Mouse (Mus musculus): Measurements from ENCODE around the gene 2410002F23Rik. TPM values are rescaled to one million over a fixed set of nuclear protein-coding genes. Genes with fewer than 3 reads are reported as not detected.
"Not testable (repeated sequence)": the region's sequence is repeated elsewhere in the genome, so short reads cannot be mapped to it uniquely, and the experiment has no call there.

2410002F23Rik gene
- total and polyA plus RNA-seq, 2 experiments from 2014 or later, result 239 to 340 TPM

DNA sequence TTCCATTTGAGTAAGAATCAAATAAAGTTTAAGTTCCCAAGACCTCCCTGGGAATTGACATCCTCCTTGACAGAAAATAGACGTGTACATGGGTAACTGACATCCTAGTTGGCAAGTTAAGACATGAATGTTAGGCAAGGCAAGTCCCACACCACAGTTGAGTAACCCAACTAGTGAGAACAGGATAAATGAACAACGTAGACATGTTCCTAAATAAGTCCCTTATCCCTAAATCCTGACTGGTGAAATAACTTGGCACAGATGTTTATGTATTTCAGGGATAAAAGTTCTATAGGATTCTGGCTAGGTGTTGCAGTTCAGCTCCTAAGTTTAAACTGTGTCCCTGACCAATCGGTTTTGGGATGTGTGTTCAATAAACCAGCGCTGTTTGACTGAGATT lies 44.5 kb downstream of the 2410002F23Rik start:
- Histone ChIP-seq H3K4me2 (ENCODE audit: low read depth, low read length) (no peak overlapping the region), H3K36me3 (ENCODE audit: insufficient read depth, low read length) (no peaks in the 10 kb centered on the region), H3K4me1 (ENCODE audit: insufficient read depth, low read length) (no peaks in the 10 kb centered on the region), H3K27me3 (ENCODE audit: insufficient read depth, low read length) (no peaks in the 10 kb centered on the region), H3K4me3 (ENCODE audit: low read length) (no peak overlapping the region), H3K9ac (replicated peaks; ENCODE audit: low read length) (no peak overlapping the region), H3K9me3 (ENCODE audit: low read length) (0 out of 2 replicates have a peak, but pooled peaks cover 3% of the 10 kb centered on the region), H3K27ac (no peak overlapping the region)
- TF ChIP-seq CTCF (IDR thresholded peaks at IDR 0.05; ENCODE audit: low read depth), result no peak
- DNase-seq (ENCODE audit: low spot score) (no peak), ATAC-seq (no peak)
- WGBS, result 82% methylated on average over 4 of the region's 4 CpGs

DNA sequence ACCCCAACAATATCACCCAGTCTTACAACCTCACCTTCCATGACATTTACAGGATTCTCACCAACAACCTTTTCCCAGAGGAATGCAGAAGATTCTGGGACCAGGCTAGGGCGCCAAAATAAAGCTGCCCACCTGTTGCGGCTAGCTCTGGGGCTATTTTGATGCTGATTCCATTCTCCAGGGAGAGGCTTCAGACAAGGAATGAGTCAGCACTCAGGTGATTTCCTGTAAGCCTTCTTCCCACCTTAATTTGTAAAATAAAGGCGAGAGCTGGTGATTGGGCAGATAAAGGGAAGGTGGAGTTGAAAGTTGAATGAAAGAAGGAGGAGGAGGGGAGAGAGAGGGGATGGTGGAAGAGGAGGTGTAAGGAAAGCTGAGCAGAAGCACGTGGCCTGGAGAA lies 44.9 kb downstream of the 2410002F23Rik start:
- Histone ChIP-seq H3K9me3 (ENCODE audit: low read length) (0 out of 2 replicates have a peak, but pooled peaks cover 3% of the 10 kb centered on the region), H3K4me2 (ENCODE audit: low read depth, low read length) (no peak overlapping the region), H3K4me3 (ENCODE audit: low read length) (no peak overlapping the region), H3K27me3 (ENCODE audit: insufficient read depth, low read length) (no peaks in the 10 kb centered on the region), H3K36me3 (ENCODE audit: insufficient read depth, low read length) (no peaks in the 10 kb centered on the region), H3K4me1 (ENCODE audit: insufficient read depth, low read length) (no peaks in the 10 kb centered on the region), H3K27ac (no peak overlapping the region), H3K9ac (replicated peaks; ENCODE audit: low read length) (no peak overlapping the region)
- ATAC-seq, result no peak
- TF ChIP-seq CTCF (IDR thresholded peaks at IDR 0.05; ENCODE audit: low read depth), result no peak
- DNase-seq (ENCODE audit: low spot score), result no peak
- 53% methylated on average over 4 of the region's 4 CpGs for WGBS

DNA sequence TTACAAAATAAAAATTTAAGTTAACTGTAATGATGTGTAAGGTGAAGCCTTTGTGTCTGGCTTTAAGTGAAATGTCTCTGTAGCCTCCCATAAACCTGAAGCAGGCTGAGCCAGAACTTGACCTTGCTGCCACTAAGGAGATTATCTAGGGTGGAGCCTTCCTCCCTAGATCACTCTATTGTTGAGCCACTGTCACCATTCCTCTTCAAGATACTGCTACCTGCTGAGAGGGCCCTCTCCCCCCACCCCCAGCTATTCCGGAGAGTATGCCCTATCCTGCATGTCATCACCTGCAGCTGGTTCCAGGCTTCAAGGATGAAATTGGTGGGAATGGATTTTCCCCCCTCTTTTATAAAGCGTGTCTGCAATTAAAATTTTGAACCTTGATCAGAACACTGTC lies 51.0 kb downstream of the 2410002F23Rik start:
- ATAC-seq, result not testable (repeated sequence)

More for the DNA sequence above, 51.0 kb downstream of the 2410002F23Rik start:
- not testable (repeated sequence) for H3K27ac ChIP-seq; H3K9ac ChIP-seq (replicated peaks; ENCODE audit: low read length); H3K4me2 ChIP-seq (ENCODE audit: low read depth, low read length); H3K4me3 ChIP-seq (ENCODE audit: low read length); H3K27me3 ChIP-seq (ENCODE audit: insufficient read depth, low read length); H3K9me3 ChIP-seq (ENCODE audit: low read length); H3K4me1 ChIP-seq (ENCODE audit: insufficient read depth, low read length); H3K36me3 ChIP-seq (ENCODE audit: insufficient read depth, low read length); DNase-seq (ENCODE audit: low spot score)
- 79% methylated on average over 2 of the region's 2 CpGs for WGBS

Other genes starting within 250 kb of the 2410002F23Rik start
- gene Klk1b26, start 234.6 kb upstream of the 2410002F23Rik start, total RNA-seq (2014; rRNA removed), result 0.54 TPM in 1 of 2 replicates, not detected in the other
- not detected in 2 replicates for gene Klk1b26, start 234.6 kb upstream of the 2410002F23Rik start, polyA plus RNA-seq (2015; fragmentation: Nextera tagmentation; extraction: Ambion mirVana)
- not detected in 2 replicates for gene Klk1b27, start 194.4 kb upstream of the 2410002F23Rik start, total RNA-seq (2014; rRNA removed)
- gene Klk1b27, start 194.4 kb upstream of the 2410002F23Rik start, polyA plus RNA-seq (2015; fragmentation: Nextera tagmentation; extraction: Ambion mirVana), result 0.28 TPM in 1 of 2 replicates, not detected in the other
- not detected in 2 replicates for gene Klk1b21, start 144.4 kb upstream of the 2410002F23Rik start, total RNA-seq (2014; rRNA removed)
- gene Klk1b21, start 144.4 kb upstream of the 2410002F23Rik start, polyA plus RNA-seq (2015; fragmentation: Nextera tagmentation; extraction: Ambion mirVana), result not detected in 2 replicates
- not detected in 2 replicates for gene Klk1b22, start 134.0 kb upstream of the 2410002F23Rik start, total RNA-seq (2014; rRNA removed)
- not detected in 2 replicates for gene Klk1b22, start 134.0 kb upstream of the 2410002F23Rik start, polyA plus RNA-seq (2015; fragmentation: Nextera tagmentation; extraction: Ambion mirVana)
- gene Klk1b16, start 110.0 kb upstream of the 2410002F23Rik start, total RNA-seq (2014; rRNA removed), result not detected in 2 replicates
- gene Klk1b16, start 110.0 kb upstream of the 2410002F23Rik start, polyA plus RNA-seq (2015; fragmentation: Nextera tagmentation; extraction: Ambion mirVana), result not detected in 2 replicates
- gene Klk1b24, start 58.5 kb upstream of the 2410002F23Rik start, total RNA-seq (2014; rRNA removed), result not detected in 2 replicates
- gene Klk1b24, start 58.5 kb upstream of the 2410002F23Rik start, polyA plus RNA-seq (2015; fragmentation: Nextera tagmentation; extraction: Ambion mirVana), result not detected in 2 replicates
- gene Klk1b3, start 48.5 kb upstream of the 2410002F23Rik start, total RNA-seq (2014; rRNA removed), result not detected in 2 replicates
- not detected in 2 replicates for gene Klk1b3, start 48.5 kb upstream of the 2410002F23Rik start, polyA plus RNA-seq (2015; fragmentation: Nextera tagmentation; extraction: Ambion mirVana)
- gene Klk1b4, start 39.3 kb upstream of the 2410002F23Rik start, total RNA-seq (2014; rRNA removed), result not detected in 2 replicates
- gene Klk1b4, start 39.3 kb upstream of the 2410002F23Rik start, polyA plus RNA-seq (2015; fragmentation: Nextera tagmentation; extraction: Ambion mirVana), result not detected in 2 replicates
- not detected in 2 replicates for gene Klk1b5, start 30.8 kb upstream of the 2410002F23Rik start, total RNA-seq (2014; rRNA removed)
- gene Klk1b5, start 30.8 kb upstream of the 2410002F23Rik start, polyA plus RNA-seq (2015; fragmentation: Nextera tagmentation; extraction: Ambion mirVana), result not detected in 2 replicates
- not detected in 2 replicates for gene Klk1, start 21.4 kb upstream of the 2410002F23Rik start, total RNA-seq (2014; rRNA removed)
- gene Klk1, start 21.4 kb upstream of the 2410002F23Rik start, polyA plus RNA-seq (2015; fragmentation: Nextera tagmentation; extraction: Ambion mirVana), result not detected in 2 replicates
- gene Gm36864, start 10.5 kb upstream of the 2410002F23Rik start, total RNA-seq (2014; rRNA removed), result not detected in 2 replicates
- gene Gm36864, start 10.5 kb upstream of the 2410002F23Rik start, polyA plus RNA-seq (2015; fragmentation: Nextera tagmentation; extraction: Ambion mirVana), result not detected in 2 replicates
- gene 1700028J19Rik, start within 50 bp of the 2410002F23Rik start, total RNA-seq (2014; rRNA removed), result 1.2 TPM in 1 of 2 replicates, not detected in the other
- 1.6 TPM in 2 replicates for gene 1700028J19Rik, start within 50 bp of the 2410002F23Rik start, polyA plus RNA-seq (2015; fragmentation: Nextera tagmentation; extraction: Ambion mirVana)
- not detected in 2 replicates for gene Acp4, start 10.7 kb downstream of the 2410002F23Rik start, total RNA-seq (2014; rRNA removed)
- 0.13 TPM in 1 of 2 replicates, not detected in the other for gene Acp4, start 10.7 kb downstream of the 2410002F23Rik start, polyA plus RNA-seq (2015; fragmentation: Nextera tagmentation; extraction: Ambion mirVana)
- not detected in 2 replicates for gene Gm15517, start 14.7 kb downstream of the 2410002F23Rik start, total RNA-seq (2014; rRNA removed)
- gene Gm15517, start 14.7 kb downstream of the 2410002F23Rik start, polyA plus RNA-seq (2015; fragmentation: Nextera tagmentation; extraction: Ambion mirVana), result not detected in 2 replicates
- gene Clec11a, start 60.2 kb downstream of the 2410002F23Rik start, total RNA-seq (2014; rRNA removed), result 3.3 and 5.9 TPM in 2 replicates
- gene Clec11a, start 60.2 kb downstream of the 2410002F23Rik start, polyA plus RNA-seq (2015; fragmentation: Nextera tagmentation; extraction: Ambion mirVana), result 4.4 and 4.5 TPM in 2 replicates
- 39.0 and 41.8 TPM in 2 replicates for gene Shank1, start 63.5 kb downstream of the 2410002F23Rik start, total RNA-seq (2014; rRNA removed)
- 36.3 and 36.6 TPM in 2 replicates for gene Shank1, start 63.5 kb downstream of the 2410002F23Rik start, polyA plus RNA-seq (2015; fragmentation: Nextera tagmentation; extraction: Ambion mirVana)
- gene Syt3, start 137.4 kb downstream of the 2410002F23Rik start, total RNA-seq (2014; rRNA removed), result 130 and 154 TPM in 2 replicates
- gene Syt3, start 137.4 kb downstream of the 2410002F23Rik start, polyA plus RNA-seq (2015; fragmentation: Nextera tagmentation; extraction: Ambion mirVana), result 73.7 and 79.2 TPM in 2 replicates
- 1.4 and 2.3 TPM in 2 replicates for gene 1700008O03Rik, start 139.1 kb downstream of the 2410002F23Rik start, total RNA-seq (2014; rRNA removed)
- gene 1700008O03Rik, start 139.1 kb downstream of the 2410002F23Rik start, polyA plus RNA-seq (2015; fragmentation: Nextera tagmentation; extraction: Ambion mirVana), result 3.3 and 3.6 TPM in 2 replicates
- 562 and 663 TPM in 2 replicates for gene Lrrc4b, start 182.3 kb downstream of the 2410002F23Rik start, total RNA-seq (2014; rRNA removed)
- 19.6 and 22.7 TPM in 2 replicates for gene Lrrc4b, start 182.3 kb downstream of the 2410002F23Rik start, polyA plus RNA-seq (2015; fragmentation: Nextera tagmentation; extraction: Ambion mirVana)
- gene Aspdh, start 218.7 kb downstream of the 2410002F23Rik start, total RNA-seq (2014; rRNA removed), result 10.2 and 15.5 TPM in 2 replicates
- gene Aspdh, start 218.7 kb downstream of the 2410002F23Rik start, polyA plus RNA-seq (2015; fragmentation: Nextera tagmentation; extraction: Ambion mirVana), result 3.1 and 3.8 TPM in 2 replicates
- 32.7 and 44.5 TPM in 2 replicates for gene Josd2, start 221.3 kb downstream of the 2410002F23Rik start, total RNA-seq (2014; rRNA removed)
- 28.3 and 32.7 TPM in 2 replicates for gene Josd2, start 221.3 kb downstream of the 2410002F23Rik start, polyA plus RNA-seq (2015; fragmentation: Nextera tagmentation; extraction: Ambion mirVana)
- 311 and 319 TPM in 2 replicates for gene Emc10, start 249.8 kb downstream of the 2410002F23Rik start, total RNA-seq (2014; rRNA removed)
- gene Emc10, start 249.8 kb downstream of the 2410002F23Rik start, polyA plus RNA-seq (2015; fragmentation: Nextera tagmentation; extraction: Ambion mirVana), result 138 and 152 TPM in 2 replicates
- 19.7 and 19.8 TPM in 2 replicates for gene Fam71e1, start 249.9 kb downstream of the 2410002F23Rik start, total RNA-seq (2014; rRNA removed)
- 26.7 and 31.9 TPM in 2 replicates for gene Fam71e1, start 249.9 kb downstream of the 2410002F23Rik start, polyA plus RNA-seq (2015; fragmentation: Nextera tagmentation; extraction: Ambion mirVana)

All from hindbrain, postnatal 0 days (tissue).